In genomic region chr2:84457221-84457620, GRCm38 (mm10) we compare ENCODE assay signal across 24 mouse cellular contexts.
"Had no signal": no experiment of that assay in that cellular context is flagged by ENCODE, and none has a peak within 500 bp of the region (broad histone marks: within the 10 kb centered on the region; RNA-seq: fewer than 3 reads in every experiment).

No protein-coding gene starts in this region.

- H3K4me1 ChIP-seq: hindbrain, embryonic 10.5 days; hindbrain, embryonic 12.5 days; intestine, embryonic 15.5 days; limb, embryonic 10.5 days; limb, embryonic 12.5 days had no signal

- H3K4me3 ChIP-seq: gastrocnemius, adult 2 months; heart, adult 2 months; heart, embryonic 12.5 days; heart, embryonic 15.5 days; hindbrain, embryonic 10.5 days; hindbrain, embryonic 12.5 days; intestine, embryonic 15.5 days; layer of hippocampus, adult 2 months; left cerebral cortex, adult 2 months; limb, embryonic 10.5 days; limb, embryonic 12.5 days had no signal

- H3K9me3 ChIP-seq: heart, embryonic 12.5 days; heart, embryonic 15.5 days; hindbrain, embryonic 10.5 days; hindbrain, embryonic 12.5 days; intestine, embryonic 15.5 days; limb, embryonic 10.5 days; limb, embryonic 12.5 days had no signal

- H3K27ac ChIP-seq: gastrocnemius, adult 2 months; heart, adult 2 months; heart, embryonic 15.5 days; hindbrain, embryonic 10.5 days; hindbrain, embryonic 12.5 days; hindbrain, embryonic 14.5 days; intestine, embryonic 15.5 days; layer of hippocampus, adult 2 months; left cerebral cortex, adult 2 months; limb, embryonic 10.5 days; limb, embryonic 12.5 days had no signal

- ATAC-seq: hindbrain, embryonic 16.5 days; inflammation-experienced regulatory T-cells, adult 6 months; intestine, embryonic 15.5 days; intestine, postnatal 0 days had no signal

- H3K27me3 ChIP-seq: heart, embryonic 12.5 days; heart, embryonic 15.5 days; hindbrain, embryonic 12.5 days; intestine, embryonic 15.5 days; limb, embryonic 12.5 days had no signal

- H3K9ac ChIP-seq: heart, embryonic 12.5 days; heart, embryonic 15.5 days; hindbrain, embryonic 12.5 days; hindbrain, embryonic 14.5 days; intestine, embryonic 15.5 days; limb, embryonic 12.5 days had no signal

- DNase-seq: gastrocnemius, adult 2 months; gastrocnemius, postnatal 10 days; gastrocnemius, postnatal 25 days; heart, adult 2 months; heart, postnatal 14 days; heart, postnatal 4 days; kidney, adult 18-20 months; kidney, adult 8-10 months; kidney, postnatal 10 days; kidney, postnatal 25 days; kidney, postnatal 4 days had no signal

- H3K4me2 ChIP-seq: heart, embryonic 12.5 days; heart, embryonic 15.5 days; hindbrain, embryonic 12.5 days; hindbrain, embryonic 14.5 days; intestine, embryonic 15.5 days; limb, embryonic 12.5 days had no signal

- H3K36me3 ChIP-seq: hindbrain, embryonic 10.5 days; hindbrain, embryonic 12.5 days; intestine, embryonic 15.5 days; limb, embryonic 10.5 days; limb, embryonic 12.5 days had no signal
